Mouse (Mus musculus): Measurements from ENCODE around the gene Alox12e. TPM values are rescaled to one million over a fixed set of nuclear protein-coding genes. Genes with fewer than 3 reads are reported as not detected.
"Not testable (repeated sequence)": the region's sequence is repeated elsewhere in the genome, so short reads cannot be mapped to it uniquely, and the experiment has no call there.

Alox12e gene
- polyA plus RNA-seq (2012; rRNA removed) = 0.24 and 0.51 TPM in 2 replicates

- Histone ChIP-seq H3K4me3 (ENCODE audit: low read depth, low read length) (peak within 1 kb of the TSS; percentile 2; the same call in 1 of the 2 replicates), H3K27ac (ENCODE audit: insufficient read depth, low read depth, low read length) (no peak within 1 kb of the TSS), H3K27me3 (ENCODE audit: control insufficient read depth, insufficient read depth, low read length) (peaks cover 26% of the 10 kb centered on the region), H3K4me1 (ENCODE audit: control insufficient read depth, insufficient read depth, insufficient read length, low read length) (no peaks in the 10 kb centered on the region), H3K36me3 (ENCODE audit: control insufficient read depth, insufficient read depth, low read length) (no peaks in the 10 kb centered on the region)
- WGBS = 18% methylated on average over 7 of the region's 7 CpGs
- TF ChIP-seq CTCF (IDR thresholded peaks at IDR 0.05; ENCODE audit: extremely low read depth, insufficient read length, insufficient replicate concordance, low read depth, low read length) (no peak), POLR2A (IDR thresholded peaks at IDR 0.05; ENCODE audit: low read depth, low read length) (no peak)
Observed at GRCm38 (mm10) chr11:70322528-70322927, at the start of gene Alox12e. Gene Alox12e (minus strand): TSS chr11:70322628.

- not testable (repeated sequence) for H3K4me3 ChIP-seq (ENCODE audit: low read depth, low read length); H3K27me3 ChIP-seq (ENCODE audit: control insufficient read depth, insufficient read depth, low read length); H3K4me1 ChIP-seq (ENCODE audit: control insufficient read depth, insufficient read depth, insufficient read length, low read length); H3K36me3 ChIP-seq (ENCODE audit: control insufficient read depth, insufficient read depth, low read length); H3K27ac ChIP-seq (ENCODE audit: insufficient read depth, low read depth, low read length)
- WGBS = 76% methylated on average over 2 of the region's 2 CpGs
Observed at GRCm38 (mm10) chr11:70368626-70369025, 46.2 kb upstream of the Alox12e start.

DNA sequence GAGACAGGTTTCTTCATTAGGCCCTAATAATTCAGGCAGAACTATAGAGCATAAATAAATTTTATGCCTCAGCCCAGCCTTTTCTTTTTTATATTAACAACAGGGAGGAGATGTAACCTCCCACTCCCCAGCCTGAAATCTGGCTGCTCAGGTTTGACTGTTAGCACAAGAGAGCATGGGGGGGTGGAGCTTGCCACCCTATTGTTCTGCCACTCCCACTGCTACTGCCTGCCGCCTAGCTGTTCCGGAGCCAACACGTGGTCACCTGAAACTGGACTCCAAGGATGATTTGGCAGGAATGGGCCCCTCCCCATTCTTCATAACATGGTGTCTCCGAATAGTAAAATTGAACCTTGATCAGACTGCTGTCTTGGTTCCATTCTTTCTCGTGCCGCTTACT, 45.3 kb upstream of the Alox12e start:
- not testable (repeated sequence) for H3K27me3 ChIP-seq (ENCODE audit: control insufficient read depth, insufficient read depth, low read length); H3K27ac ChIP-seq (ENCODE audit: insufficient read depth, low read depth, low read length); H3K4me3 ChIP-seq (ENCODE audit: low read depth, low read length); H3K36me3 ChIP-seq (ENCODE audit: control insufficient read depth, insufficient read depth, low read length); H3K4me1 ChIP-seq (ENCODE audit: control insufficient read depth, insufficient read depth, insufficient read length, low read length)
- WGBS = 68% methylated on average over 6 of the region's 6 CpGs

DNA sequence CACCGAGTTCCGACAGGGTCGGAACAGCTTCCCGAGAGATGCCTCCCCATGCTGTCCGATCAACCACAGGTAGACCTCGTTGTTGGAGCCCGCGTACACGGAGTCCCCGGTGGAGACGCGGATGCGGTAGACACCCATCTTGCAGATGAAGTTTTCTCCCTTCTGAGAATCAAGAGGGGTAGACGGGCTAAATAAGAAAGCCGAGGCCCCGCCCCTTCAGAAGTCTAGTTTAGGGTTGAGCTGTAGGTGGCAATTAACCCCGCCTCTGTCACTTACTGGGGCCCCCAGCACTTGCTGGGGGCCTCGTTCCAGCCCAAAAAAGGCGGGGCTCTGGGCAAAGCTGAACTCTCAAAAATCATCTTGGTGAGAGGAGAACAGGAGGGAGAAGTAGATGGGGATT, 29.4 kb upstream of the Alox12e start, which contains the start of gene Alox15:
Gene Alox15, minus strand, starts transcription at position 164 of the 400 bp plus-strand sequence.
- 1% methylated on average over 19 of the region's 19 CpGs for WGBS
- Histone ChIP-seq H3K4me3 (ENCODE audit: low read depth, low read length) (peak within 1 kb of the TSS; percentile 35; the same call in 1 of the 2 replicates), H3K27me3 (ENCODE audit: control insufficient read depth, insufficient read depth, low read length) (peaks cover 18% of the 10 kb centered on the region), H3K27ac (ENCODE audit: insufficient read depth, low read depth, low read length) (no peak within 1 kb of the TSS), H3K36me3 (ENCODE audit: control insufficient read depth, insufficient read depth, low read length) (no peaks in the 10 kb centered on the region), H3K4me1 (ENCODE audit: control insufficient read depth, insufficient read depth, insufficient read length, low read length) (no peaks in the 10 kb centered on the region)
- TF ChIP-seq CTCF (IDR thresholded peaks at IDR 0.05; ENCODE audit: extremely low read depth, insufficient read length, insufficient replicate concordance, low read depth, low read length) = no peak
- TF ChIP-seq POLR2A (IDR thresholded peaks at IDR 0.05; ENCODE audit: low read depth, low read length) = no peak

DNA sequence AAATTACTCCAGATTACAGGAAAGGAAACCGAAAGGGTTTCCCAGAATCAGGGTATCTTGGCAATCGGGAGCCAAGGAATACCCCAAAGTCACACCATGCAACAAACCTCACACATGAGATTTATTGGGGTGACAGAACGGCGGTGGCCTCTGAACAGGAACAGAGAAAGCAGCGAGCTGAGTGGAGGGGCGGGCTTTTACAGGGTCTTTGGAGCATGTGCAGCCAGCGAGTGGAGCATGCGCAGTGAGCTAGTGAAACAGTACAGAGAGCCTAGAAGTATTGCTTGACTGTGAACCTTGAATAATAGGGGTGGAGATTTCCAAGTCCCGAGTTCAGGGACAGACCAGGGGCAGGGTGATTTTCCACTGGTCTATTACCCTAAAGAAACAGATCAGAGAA, 26.2 kb upstream of the Alox12e start:
- peak overlapping the region; percentile 39; the same call in 1 of the 2 replicates for H3K4me3 ChIP-seq (ENCODE audit: low read depth, low read length)
- no peaks in the 10 kb centered on the region for H3K4me1 ChIP-seq (ENCODE audit: control insufficient read depth, insufficient read depth, insufficient read length, low read length)
- no peaks in the 10 kb centered on the region for H3K36me3 ChIP-seq (ENCODE audit: control insufficient read depth, insufficient read depth, low read length)
- TF ChIP-seq CTCF (IDR thresholded peaks at IDR 0.05; ENCODE audit: extremely low read depth, insufficient read length, insufficient replicate concordance, low read depth, low read length) (no peak), POLR2A (IDR thresholded peaks at IDR 0.05; ENCODE audit: low read depth, low read length) (no peak)
- H3K27ac ChIP-seq (ENCODE audit: insufficient read depth, low read depth, low read length) = no peak overlapping the region
- WGBS = 60% methylated on average over 9 of the region's 9 CpGs
- H3K27me3 ChIP-seq (ENCODE audit: control insufficient read depth, insufficient read depth, low read length) = peaks cover 18% of the 10 kb centered on the region

DNA sequence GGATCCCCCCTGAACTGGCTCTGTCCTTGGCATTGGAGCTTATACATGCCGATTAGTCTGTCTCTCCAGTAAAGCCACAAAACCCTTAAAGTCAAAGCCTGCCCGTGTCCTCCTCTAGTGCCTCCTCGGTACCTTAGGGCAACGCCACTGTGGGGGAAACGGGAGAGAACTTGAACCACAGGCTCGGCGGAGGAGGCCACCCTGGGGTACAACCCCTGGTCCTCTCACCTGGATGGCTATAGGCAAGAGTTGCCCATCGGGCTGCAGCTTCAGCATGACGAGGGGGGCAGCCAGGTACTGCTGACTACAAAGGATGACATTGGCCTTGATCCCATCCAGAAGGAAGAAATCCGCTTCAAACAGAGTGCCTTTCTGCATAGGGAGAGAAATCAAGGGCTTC, 25.4 kb upstream of the Alox12e start:
- TF ChIP-seq CTCF (IDR thresholded peaks at IDR 0.05; ENCODE audit: extremely low read depth, insufficient read length, insufficient replicate concordance, low read depth, low read length) = no peak
- no peak for TF ChIP-seq POLR2A (IDR thresholded peaks at IDR 0.05; ENCODE audit: low read depth, low read length)
- H3K4me3 ChIP-seq (ENCODE audit: low read depth, low read length) = no peak overlapping the region
- 75% methylated on average over 10 of the region's 10 CpGs for WGBS
- peaks cover 18% of the 10 kb centered on the region for H3K27me3 ChIP-seq (ENCODE audit: control insufficient read depth, insufficient read depth, low read length)
- H3K36me3 ChIP-seq (ENCODE audit: control insufficient read depth, insufficient read depth, low read length) = no peaks in the 10 kb centered on the region
- no peaks in the 10 kb centered on the region for H3K4me1 ChIP-seq (ENCODE audit: control insufficient read depth, insufficient read depth, insufficient read length, low read length)
- no peak overlapping the region for H3K27ac ChIP-seq (ENCODE audit: insufficient read depth, low read depth, low read length)

DNA sequence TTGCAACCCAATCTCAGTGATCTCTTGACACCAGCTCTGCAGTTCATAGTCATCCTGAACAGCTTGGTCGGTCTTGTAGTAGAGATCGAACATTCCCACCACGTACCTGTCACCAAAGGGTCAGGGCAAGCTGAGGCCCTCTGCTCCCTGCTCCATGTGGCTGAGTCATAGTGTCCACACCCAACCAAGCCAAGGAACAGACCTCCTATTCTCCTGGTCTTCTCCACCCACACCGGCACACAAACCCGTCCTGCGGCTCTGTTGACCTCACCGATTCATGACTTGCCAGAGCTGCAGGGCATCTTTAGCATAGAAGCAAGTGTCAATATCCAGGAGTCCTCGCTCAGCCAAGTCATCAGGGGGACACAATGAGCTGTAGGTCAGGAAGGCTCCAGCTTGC, 23.1 kb upstream of the Alox12e start:
- no peak overlapping the region for H3K4me3 ChIP-seq (ENCODE audit: low read depth, low read length)
- no peaks in the 10 kb centered on the region; the same call in 1 of the 2 replicates for H3K27me3 ChIP-seq (ENCODE audit: control insufficient read depth, insufficient read depth, low read length)
- 74% methylated on average over 8 of the region's 8 CpGs for WGBS
- TF ChIP-seq POLR2A (IDR thresholded peaks at IDR 0.05; ENCODE audit: low read depth, low read length) = no peak
- TF ChIP-seq CTCF (IDR thresholded peaks at IDR 0.05; ENCODE audit: extremely low read depth, insufficient read length, insufficient replicate concordance, low read depth, low read length) = no peak
- H3K27ac ChIP-seq (ENCODE audit: insufficient read depth, low read depth, low read length) = no peak overlapping the region
- H3K36me3 ChIP-seq (ENCODE audit: control insufficient read depth, insufficient read depth, low read length) = no peaks in the 10 kb centered on the region
- H3K4me1 ChIP-seq (ENCODE audit: control insufficient read depth, insufficient read depth, insufficient read length, low read length) = no peaks in the 10 kb centered on the region

DNA sequence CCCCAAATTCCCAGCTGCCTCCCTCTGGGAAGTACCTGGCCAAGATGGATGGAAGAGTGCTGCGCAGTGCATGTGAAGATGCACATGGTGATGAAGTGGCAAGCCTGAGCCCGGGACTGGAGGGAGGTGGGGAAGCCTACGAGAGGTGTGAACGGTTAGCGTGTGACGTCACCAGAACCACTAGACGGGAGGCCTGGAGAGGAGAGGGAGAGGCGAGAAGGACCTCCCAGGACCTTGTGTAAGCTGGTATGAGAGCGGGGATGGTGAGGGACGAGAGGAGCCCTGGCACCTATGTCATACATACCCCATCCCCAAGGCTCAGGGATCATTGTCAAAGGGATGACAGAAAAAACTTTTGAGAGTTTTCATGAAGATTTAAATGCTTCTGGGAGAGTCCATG, 22.6 kb upstream of the Alox12e start:
- WGBS = 78% methylated on average over 10 of the region's 10 CpGs
- Histone ChIP-seq H3K27ac (ENCODE audit: insufficient read depth, low read depth, low read length) (no peak overlapping the region), H3K4me3 (ENCODE audit: low read depth, low read length) (no peak overlapping the region), H3K36me3 (ENCODE audit: control insufficient read depth, insufficient read depth, low read length) (no peaks in the 10 kb centered on the region), H3K27me3 (ENCODE audit: control insufficient read depth, insufficient read depth, low read length) (no peaks in the 10 kb centered on the region; the same call in 1 of the 2 replicates), H3K4me1 (ENCODE audit: control insufficient read depth, insufficient read depth, insufficient read length, low read length) (no peaks in the 10 kb centered on the region)
- TF ChIP-seq POLR2A (IDR thresholded peaks at IDR 0.05; ENCODE audit: low read depth, low read length) (no peak), CTCF (IDR thresholded peaks at IDR 0.05; ENCODE audit: extremely low read depth, insufficient read length, insufficient replicate concordance, low read depth, low read length) (no peak)

Measured in small intestine, adult 2 months (tissue).